Mouse (Mus musculus) mature B cell (primary cell): Measurements from ENCODE around the gene Ankrd34b.

Experiments used
- in situ Hi-C: fragments of 300-500 bp; cut with MboI; formaldehyde crosslinking; loops from 2 replicates; pipeline ENCODE4 v1.14.3; 2019

The Ankrd34b gene

GRCm38 (mm10) chr13:92425758-92426264, at the start of gene Ankrd34b:
Gene Ankrd34b, plus strand, starts transcription at chr13:92425896.
- in situ Hi-C loops: no loop called here

- in situ Hi-C loops: no loop called here
Measured at GRCm38 (mm10) chr13:92387367-92387766, 38.3 kb upstream of the Ankrd34b start.

GRCm38 (mm10) chr13:92393047-92393661, 32.5 kb upstream of the Ankrd34b start:
- in situ Hi-C loops: no loop called here

- in situ Hi-C loops: no loop called here
Measured at GRCm38 (mm10) chr13:92398491-92399384, 27.0 kb upstream of the Ankrd34b start.

- in situ Hi-C loops: no loop called here
Measured at GRCm38 (mm10) chr13:92402063-92402462, 23.6 kb upstream of the Ankrd34b start.

GRCm38 (mm10) chr13:92403496-92403895, 22.2 kb upstream of the Ankrd34b start:
- in situ Hi-C loops: no loop called here

GRCm38 (mm10) chr13:92410486-92410885, 15.2 kb upstream of the Ankrd34b start:
- in situ Hi-C loops: no loop called here

- in situ Hi-C loops: no loop called here
Measured at GRCm38 (mm10) chr13:92419630-92420029, 6.1 kb upstream of the Ankrd34b start.

- in situ Hi-C loops: no loop called here
Measured at GRCm38 (mm10) chr13:92423711-92424110, 2.0 kb upstream of the Ankrd34b start.

GRCm38 (mm10) chr13:92426294-92427051, 777 bp downstream of the Ankrd34b start:
- in situ Hi-C loops: no loop called here

GRCm38 (mm10) chr13:92427351-92427855, 1.7 kb downstream of the Ankrd34b start:
- in situ Hi-C loops: no loop called here

- in situ Hi-C loops: no loop called here
Measured at GRCm38 (mm10) chr13:92438656-92439055, 13.0 kb downstream of the Ankrd34b start.

- in situ Hi-C loops: no loop called here
Measured at GRCm38 (mm10) chr13:92440286-92440685, 14.6 kb downstream of the Ankrd34b start.

GRCm38 (mm10) chr13:92446872-92447271, 21.2 kb downstream of the Ankrd34b start:
- in situ Hi-C loops: no loop called here

GRCm38 (mm10) chr13:92464698-92465097, 39.0 kb downstream of the Ankrd34b start:
- in situ Hi-C loops: no loop called here

- in situ Hi-C loops: no loop called here
Measured at GRCm38 (mm10) chr13:92467891-92468290, 42.2 kb downstream of the Ankrd34b start.

- in situ Hi-C loops: no loop called here
Measured at GRCm38 (mm10) chr13:92469381-92469780, 43.7 kb downstream of the Ankrd34b start.

GRCm38 (mm10) chr13:92470151-92470550, 44.5 kb downstream of the Ankrd34b start:
- in situ Hi-C loops: no loop called here

- in situ Hi-C loops: no loop called here
Measured at GRCm38 (mm10) chr13:92483348-92483747, 57.7 kb downstream of the Ankrd34b start.

GRCm38 (mm10) chr13:92483852-92484463, 58.3 kb downstream of the Ankrd34b start, which contains the start of gene Fam151b:
Gene Fam151b, minus strand, starts transcription at chr13:92484015.
- in situ Hi-C loops: no loop called here

GRCm38 (mm10) chr13:92490817-92491216, 65.1 kb downstream of the Ankrd34b start:
- in situ Hi-C loops: no loop called here
